Mouse (Mus musculus) stomach, embryonic 15.5 days (tissue): Measurements from ENCODE around the gene Ttc7b. TPM values are rescaled to one million over a fixed set of nuclear protein-coding genes. Genes with fewer than 3 reads are reported as not detected.

Experiments
- ATAC-seq: fragments of 200-750 bp; cut with Nextera tagmentation; 2 replicates; pipeline ENCODE4 v1.8.0; 2017; ENCODE audit warnings: low read depth, moderate number of reproducible peaks, moderate TSS enrichment; ENCODE audit not compliant: insufficient read depth, low FRiP score
- H3K27ac ChIP-seq: fragments of 300-500 bp; sonication (generic); 2 replicates; pipeline ENCODE4 v1.5.1; 2015; ENCODE audit warnings: mild to moderate bottlenecking, inconsistent platforms
- H3K27me3 ChIP-seq: fragments of 300-500 bp; sonication (generic); replicated peaks from 2 replicates; pipeline ENCODE4 v1.6.1; 2015; ENCODE audit warnings: inconsistent platforms
- H3K36me3 ChIP-seq: fragments of 300-500 bp; sonication (generic); 2 replicates; pipeline ENCODE4 v1.6.1; 2015; ENCODE audit warnings: inconsistent platforms
- H3K4me1 ChIP-seq: fragments of 300-500 bp; sonication (generic); 2 replicates; pipeline ENCODE4 v1.6.1; 2015; ENCODE audit warnings: inconsistent platforms
- H3K4me2 ChIP-seq: fragments of 300-500 bp; sonication (generic); 2 replicates; pipeline ENCODE4 v1.6.1; 2015; ENCODE audit warnings: mild to moderate bottlenecking, inconsistent platforms
- H3K4me3 ChIP-seq: fragments of 300-500 bp; sonication (generic); replicated peaks from 2 replicates; pipeline ENCODE4 v1.5.1; 2015; ENCODE audit warnings: inconsistent platforms
- H3K9ac ChIP-seq: fragments of 300-500 bp; sonication (generic); 2 replicates; pipeline ENCODE4 v1.6.1; 2015; ENCODE audit warnings: inconsistent platforms
- H3K9me3 ChIP-seq: fragments of 300-500 bp; sonication (generic); 2 replicates; pipeline ENCODE4 v1.6.1; 2016; ENCODE audit warnings: inconsistent platforms
- WGBS: fragments of 180-500 bp; shearing (Covaris S2); methylation state at CpG from one replicate; pipeline ENCODE4 v1.1.7; 2015; 5-methylcytosine and 5-hydroxymethylcytosine counted together
- polyA plus RNA-seq: library from polyadenylated mRNA; unstranded; fragments of >200 nt; fragmentation: Nextera tagmentation; extraction: Ambion mirVana; gene quantifications from 2 replicates; pipeline ENCODE4 v1.2.1, GENCODE M21; 2015

Ttc7b gene
- polyA plus RNA-seq, 1 experiment from 2014 or later = 5.4 TPM

GRCm38 (mm10) chr12:100269967-100270662, 250.5 kb downstream of the Ttc7b start:
- H3K36me3 ChIP-seq = no peaks in the 10 kb centered on the region
- no peaks in the 10 kb centered on the region for H3K9me3 ChIP-seq
- ATAC-seq = no peak
- no peak overlapping the region for H3K27ac ChIP-seq
- no peaks in the 10 kb centered on the region for H3K4me1 ChIP-seq
- no peak overlapping the region for H3K4me3 ChIP-seq
- 80% methylated on average over 9 of the region's 9 CpGs for WGBS
- H3K9ac ChIP-seq = no peak overlapping the region
- H3K4me2 ChIP-seq = no peak overlapping the region
- no peaks in the 10 kb centered on the region for H3K27me3 ChIP-seq

DNA sequence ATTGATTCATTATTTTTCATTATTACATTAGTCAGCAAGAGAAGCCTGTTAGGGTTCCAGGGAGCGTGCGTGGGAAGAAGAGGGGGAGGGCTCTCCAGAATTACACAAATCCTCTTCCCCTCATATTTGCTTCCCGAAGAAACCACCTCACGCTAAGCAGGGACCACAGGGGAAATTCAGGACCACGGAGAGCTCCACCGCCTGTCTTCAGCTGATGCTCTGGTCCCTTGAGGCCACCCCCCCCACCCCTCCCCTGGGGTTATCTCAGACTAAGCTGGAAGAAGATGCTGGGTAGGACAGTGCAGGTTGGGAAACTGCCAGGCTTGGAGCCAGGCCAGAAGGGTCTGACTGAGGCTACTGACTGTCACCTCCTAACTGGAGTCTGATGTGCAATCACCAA, 252.6 kb downstream of the Ttc7b start:
- Histone ChIP-seq H3K9me3 (no peaks in the 10 kb centered on the region), H3K36me3 (no peaks in the 10 kb centered on the region), H3K9ac (no peak overlapping the region), H3K4me1 (no peaks in the 10 kb centered on the region), H3K4me3 (no peak overlapping the region), H3K4me2 (no peak overlapping the region), H3K27me3 (no peaks in the 10 kb centered on the region), H3K27ac (no peak overlapping the region)
- 7% methylated on average over 6 of the region's 6 CpGs for WGBS
- no peak for ATAC-seq

DNA sequence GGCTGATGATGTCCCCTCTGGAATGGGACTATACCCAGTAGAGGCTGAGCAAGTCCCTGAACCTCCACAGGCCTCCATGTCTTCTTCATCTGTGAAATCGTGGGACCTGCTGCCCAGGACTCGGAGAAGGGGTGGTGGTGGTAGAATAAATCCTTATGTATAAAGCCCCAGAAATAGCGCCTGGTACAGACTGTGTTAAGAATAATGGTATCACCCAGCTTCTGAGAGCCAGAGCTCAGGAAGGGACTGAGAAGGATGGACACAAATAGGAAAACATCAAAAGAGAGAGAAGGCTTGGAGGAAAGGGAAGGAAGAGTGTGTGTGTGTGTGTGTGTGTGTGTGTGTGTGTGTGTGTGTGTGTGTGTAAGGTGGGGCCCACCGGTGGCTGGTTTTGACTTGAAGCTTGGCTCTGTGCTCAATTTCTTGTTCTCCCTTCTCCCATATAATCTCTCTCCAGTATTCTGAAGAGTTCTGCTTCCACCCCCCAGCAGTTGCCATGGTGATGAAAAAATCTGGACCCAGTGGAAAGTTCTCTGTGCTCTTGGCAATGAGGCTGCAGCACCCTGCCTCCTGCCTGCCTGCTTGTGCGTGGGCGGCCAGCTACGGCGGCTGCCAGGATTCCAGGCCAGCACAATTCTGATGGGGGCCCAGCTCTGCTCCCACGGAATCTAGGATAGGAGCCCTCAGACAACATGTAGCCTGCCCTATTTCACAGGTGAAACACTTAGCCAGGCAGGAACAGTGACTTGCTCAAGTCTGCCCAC, 254.9 kb downstream of the Ttc7b start:
- H3K27ac ChIP-seq = no peak overlapping the region
- H3K9ac ChIP-seq = no peak overlapping the region
- no peak overlapping the region for H3K4me3 ChIP-seq
- 62% methylated on average over 9 of the region's 9 CpGs for WGBS
- H3K27me3 ChIP-seq = no peaks in the 10 kb centered on the region
- no peaks in the 10 kb centered on the region for H3K9me3 ChIP-seq
- no peak overlapping the region for H3K4me2 ChIP-seq
- H3K36me3 ChIP-seq = no peaks in the 10 kb centered on the region
- H3K4me1 ChIP-seq = no peaks in the 10 kb centered on the region
- ATAC-seq = no peak

DNA sequence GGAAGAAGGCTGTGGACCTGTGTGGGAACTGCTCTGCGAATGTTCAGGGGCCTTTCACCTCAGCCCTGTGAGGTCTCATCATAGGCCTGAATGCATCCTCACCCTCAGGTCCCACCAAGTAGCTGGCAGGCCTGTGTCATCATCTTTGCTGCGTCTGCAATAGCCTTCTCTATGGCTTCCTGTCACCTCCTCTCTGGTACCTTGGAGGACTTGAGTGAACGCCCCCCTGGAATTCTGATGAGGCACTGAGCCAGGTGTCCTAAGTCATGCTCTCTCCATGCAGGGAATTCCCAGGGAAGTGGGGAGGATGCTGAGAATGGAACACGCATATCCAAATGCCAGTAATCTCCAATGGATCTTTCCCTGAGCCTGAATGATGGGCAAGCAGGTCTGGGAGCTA, 255.7 kb downstream of the Ttc7b start:
- WGBS = 80% methylated on average over 4 of the region's 4 CpGs
- Histone ChIP-seq H3K4me1 (no peaks in the 10 kb centered on the region), H3K4me3 (no peak overlapping the region), H3K9ac (no peak overlapping the region), H3K36me3 (no peaks in the 10 kb centered on the region), H3K4me2 (no peak overlapping the region), H3K27ac (no peak overlapping the region), H3K27me3 (no peaks in the 10 kb centered on the region), H3K9me3 (no peaks in the 10 kb centered on the region)
- no peak for ATAC-seq

- Histone ChIP-seq H3K9me3 (no peaks in the 10 kb centered on the region), H3K27ac (no peak overlapping the region), H3K36me3 (no peaks in the 10 kb centered on the region), H3K4me1 (no peaks in the 10 kb centered on the region), H3K9ac (no peak overlapping the region), H3K27me3 (no peaks in the 10 kb centered on the region), H3K4me3 (no peak overlapping the region), H3K4me2 (no peak overlapping the region)
- 66% methylated on average over 6 of the region's 6 CpGs for WGBS
- no peak for ATAC-seq
Measured at GRCm38 (mm10) chr12:100262846-100263245, 257.8 kb downstream of the Ttc7b start.

DNA sequence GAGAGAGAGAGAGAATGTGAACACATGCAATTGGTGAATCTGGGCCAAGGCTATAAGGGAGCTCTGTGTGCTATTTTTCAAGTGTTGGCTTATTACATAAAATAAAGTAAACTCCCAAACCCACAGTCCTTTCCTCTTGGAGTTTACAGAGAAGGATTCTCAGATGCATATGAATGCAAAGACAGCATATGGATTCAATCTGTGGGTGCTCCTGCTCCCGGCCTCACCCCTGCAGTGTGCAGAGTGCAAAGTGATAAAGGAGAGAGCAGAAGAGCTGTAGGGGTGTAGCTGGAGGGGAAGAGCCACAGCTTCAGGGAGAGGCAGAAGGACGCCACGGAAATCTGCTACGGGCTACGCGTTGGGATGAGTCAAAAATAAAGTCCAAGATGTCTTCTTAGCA, 258.9 kb downstream of the Ttc7b start:
- Histone ChIP-seq H3K9ac (no peak overlapping the region), H3K4me3 (no peak overlapping the region), H3K36me3 (no peaks in the 10 kb centered on the region), H3K27me3 (no peaks in the 10 kb centered on the region), H3K27ac (no peak overlapping the region), H3K9me3 (no peaks in the 10 kb centered on the region), H3K4me2 (no peak overlapping the region), H3K4me1 (no peaks in the 10 kb centered on the region)
- WGBS = 83% methylated on average over 6 of the region's 6 CpGs
- no peak for ATAC-seq

DNA sequence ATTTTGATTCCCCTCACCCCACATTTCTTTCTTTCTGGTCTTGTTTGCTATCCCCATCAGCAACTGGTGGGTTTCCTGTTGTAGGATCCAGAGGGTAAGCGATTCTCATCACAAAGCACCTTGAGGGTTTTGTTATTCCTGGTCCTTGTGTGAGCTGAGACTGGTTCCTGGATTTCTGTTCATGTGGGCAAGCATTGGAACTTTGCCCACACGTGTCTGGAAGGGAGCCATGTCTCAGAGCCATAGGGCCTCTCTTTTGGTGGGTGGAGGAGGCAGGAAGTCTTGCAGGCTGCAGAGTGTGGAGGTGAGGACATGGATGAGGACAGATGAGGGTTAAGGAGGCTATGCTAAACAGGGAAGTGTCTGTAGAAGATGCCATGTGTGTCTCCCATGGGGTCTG, 260.5 kb downstream of the Ttc7b start:
- H3K27me3 ChIP-seq = no peaks in the 10 kb centered on the region
- H3K4me1 ChIP-seq = no peaks in the 10 kb centered on the region
- H3K9me3 ChIP-seq = no peaks in the 10 kb centered on the region
- 73% methylated on average over 2 of the region's 2 CpGs for WGBS
- no peak overlapping the region for H3K4me3 ChIP-seq
- H3K27ac ChIP-seq = no peak overlapping the region
- H3K36me3 ChIP-seq = no peaks in the 10 kb centered on the region
- no peak overlapping the region for H3K4me2 ChIP-seq
- ATAC-seq = no peak
- no peak overlapping the region for H3K9ac ChIP-seq

GRCm38 (mm10) chr12:100257779-100258178, 262.8 kb downstream of the Ttc7b start:
- no peak overlapping the region for H3K9ac ChIP-seq
- no peak for ATAC-seq
- H3K9me3 ChIP-seq = no peaks in the 10 kb centered on the region
- no peak overlapping the region for H3K4me2 ChIP-seq
- H3K36me3 ChIP-seq = no peaks in the 10 kb centered on the region
- H3K4me3 ChIP-seq = no peak overlapping the region
- H3K27me3 ChIP-seq = no peaks in the 10 kb centered on the region
- H3K27ac ChIP-seq = no peak overlapping the region
- WGBS = 59% methylated on average over 3 of the region's 3 CpGs
- H3K4me1 ChIP-seq = no peaks in the 10 kb centered on the region

- ATAC-seq = no peak
- Histone ChIP-seq H3K4me2 (no peak overlapping the region), H3K9ac (no peak overlapping the region), H3K36me3 (no peaks in the 10 kb centered on the region), H3K27ac (no peak overlapping the region), H3K9me3 (no peaks in the 10 kb centered on the region), H3K27me3 (no peaks in the 10 kb centered on the region), H3K4me3 (no peak overlapping the region), H3K4me1 (no peaks in the 10 kb centered on the region)
- WGBS = 82% methylated on average over 2 of the region's 2 CpGs
Measured at GRCm38 (mm10) chr12:100255441-100255949, 265.1 kb downstream of the Ttc7b start.

DNA sequence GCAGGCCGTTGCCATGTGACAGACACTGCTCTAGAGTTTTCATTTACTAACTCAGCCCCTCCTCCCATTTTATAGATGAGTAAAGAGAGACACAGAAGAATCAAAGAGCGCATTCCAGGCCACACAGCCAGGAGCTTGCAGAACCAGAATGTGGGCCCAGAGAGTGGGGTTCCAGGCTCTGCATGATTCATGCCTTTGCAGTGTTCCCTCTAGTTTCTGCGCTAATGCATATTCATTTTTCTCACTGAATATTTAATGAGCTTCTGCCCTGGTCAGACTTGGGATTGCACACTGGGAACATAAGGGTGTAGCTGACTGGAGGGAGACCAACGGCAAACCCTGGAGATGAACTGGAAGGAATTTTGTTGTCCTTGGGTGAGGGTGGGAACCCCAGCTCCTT, 266.2 kb downstream of the Ttc7b start:
- Histone ChIP-seq H3K9ac (no peak overlapping the region), H3K36me3 (no peaks in the 10 kb centered on the region), H3K9me3 (no peaks in the 10 kb centered on the region), H3K4me1 (no peaks in the 10 kb centered on the region), H3K27me3 (no peaks in the 10 kb centered on the region), H3K4me3 (no peak overlapping the region), H3K4me2 (no peak overlapping the region), H3K27ac (no peak overlapping the region)
- no peak for ATAC-seq
- WGBS = 82% methylated on average over 4 of the region's 4 CpGs
